Mouse (Mus musculus): ENCODE data around the gene Gnaz. TPM values are rescaled to one million over a fixed set of nuclear protein-coding genes. Genes with fewer than 3 reads are reported as not detected.
A peak's percentile ranks its signal among the peaks of the same experiment; 100 is the strongest.
"Not testable (repeated sequence)": the region's sequence is repeated elsewhere in the genome, so short reads cannot be mapped to it uniquely, and the experiment has no call there.

The Gnaz gene
- polyA plus RNA-seq, 1 experiment from 2014 or later, result 3.7 TPM

- Histone ChIP-seq H3K4me3 (ENCODE audit: low read depth, low read length) (peak within 1 kb of the TSS; percentile 35), H3K36me3 (replicated peaks; ENCODE audit: insufficient read depth, low read length) (no peaks in the 10 kb centered on the region), H3K4me1 (ENCODE audit: insufficient read depth) (peaks cover 9% of the 10 kb centered on the region), H3K9ac (replicated peaks) (peak within 1 kb of the TSS; percentile 37; the same call in 1 of the 2 replicates), H3K4me2 (ENCODE audit: low read depth, low read length) (peak within 1 kb of the TSS; percentile 49), H3K27me3 (ENCODE audit: insufficient read depth, low read length) (no peaks in the 10 kb centered on the region), H3K9me3 (ENCODE audit: low read length) (no peaks in the 10 kb centered on the region), H3K27ac (ENCODE audit: low read depth) (no peak within 1 kb of the TSS)
- DNase-seq (peak; percentile 89), ATAC-seq (peak; percentile 95)
- WGBS (ENCODE audit: insufficient replicate concordance), result under 1% methylated on average over 36 of the region's 36 CpGs
- TF ChIP-seq CTCF (IDR thresholded peaks at IDR 0.05; ENCODE audit: low read depth) (no peak), EP300 (IDR thresholded peaks at IDR 0.05; ENCODE audit: low read depth) (no peak)
Measured at GRCm38 (mm10) chr10:75036883-75037379, 70.0 kb downstream of the Gnaz start, which contains the start of gene Rab36. Gene Rab36, plus strand, starts transcription at chr10:75037058.

- not testable (repeated sequence) for H3K4me3 ChIP-seq (ENCODE audit: low read depth, low read length); H3K4me2 ChIP-seq (ENCODE audit: low read depth, low read length); H3K27ac ChIP-seq (ENCODE audit: low read depth); H3K9ac ChIP-seq (replicated peaks); H3K36me3 ChIP-seq (replicated peaks; ENCODE audit: insufficient read depth, low read length); DNase-seq; H3K9me3 ChIP-seq (ENCODE audit: low read length); H3K27me3 ChIP-seq (ENCODE audit: insufficient read depth, low read length); ATAC-seq
- 7% methylated on average over 1 of the region's 1 CpGs for WGBS (ENCODE audit: insufficient replicate concordance)
- H3K4me1 ChIP-seq (ENCODE audit: insufficient read depth), result peaks cover 14% of the 10 kb centered on the region; the same call in 1 of the 2 replicates
Measured at GRCm38 (mm10) chr10:75042060-75042459, 75.1 kb downstream of the Gnaz start.

- DNase-seq (no peak), ATAC-seq (no peak)
- Histone ChIP-seq H3K4me1 (ENCODE audit: insufficient read depth) (peaks cover 14% of the 10 kb centered on the region; the same call in 1 of the 2 replicates), H3K9ac (replicated peaks) (no peak overlapping the region), H3K4me3 (ENCODE audit: low read depth, low read length) (no peak overlapping the region), H3K9me3 (ENCODE audit: low read length) (no peaks in the 10 kb centered on the region), H3K4me2 (ENCODE audit: low read depth, low read length) (no peak overlapping the region), H3K36me3 (replicated peaks; ENCODE audit: insufficient read depth, low read length) (no peaks in the 10 kb centered on the region), H3K27ac (ENCODE audit: low read depth) (no peak overlapping the region), H3K27me3 (ENCODE audit: insufficient read depth, low read length) (no peaks in the 10 kb centered on the region)
- TF ChIP-seq CTCF (IDR thresholded peaks at IDR 0.05; ENCODE audit: low read depth), result no peak
- TF ChIP-seq EP300 (IDR thresholded peaks at IDR 0.05; ENCODE audit: low read depth), result no peak
- WGBS (ENCODE audit: insufficient replicate concordance), result 31% methylated on average over 7 of the region's 7 CpGs
Measured at GRCm38 (mm10) chr10:75044459-75044858, 77.5 kb downstream of the Gnaz start.

GRCm38 (mm10) chr10:75045831-75046230 lies 78.9 kb downstream of the Gnaz start:
- Histone ChIP-seq H3K9ac (replicated peaks) (no peak overlapping the region), H3K4me1 (ENCODE audit: insufficient read depth) (peaks cover 14% of the 10 kb centered on the region; the same call in 1 of the 2 replicates), H3K36me3 (replicated peaks; ENCODE audit: insufficient read depth, low read length) (no peaks in the 10 kb centered on the region), H3K9me3 (ENCODE audit: low read length) (no peaks in the 10 kb centered on the region), H3K27me3 (ENCODE audit: insufficient read depth, low read length) (no peaks in the 10 kb centered on the region), H3K27ac (ENCODE audit: low read depth) (peak overlapping the region; percentile 74), H3K4me3 (ENCODE audit: low read depth, low read length) (no peak overlapping the region), H3K4me2 (ENCODE audit: low read depth, low read length) (peak overlapping the region; percentile 54)
- WGBS (ENCODE audit: insufficient replicate concordance), result 55% methylated on average over 15 of the region's 15 CpGs
- TF ChIP-seq CTCF (IDR thresholded peaks at IDR 0.05; ENCODE audit: low read depth) (no peak), EP300 (IDR thresholded peaks at IDR 0.05; ENCODE audit: low read depth) (peak; percentile 54)
- ATAC-seq, result peak; percentile 80
- DNase-seq, result peak; percentile 65

DNA sequence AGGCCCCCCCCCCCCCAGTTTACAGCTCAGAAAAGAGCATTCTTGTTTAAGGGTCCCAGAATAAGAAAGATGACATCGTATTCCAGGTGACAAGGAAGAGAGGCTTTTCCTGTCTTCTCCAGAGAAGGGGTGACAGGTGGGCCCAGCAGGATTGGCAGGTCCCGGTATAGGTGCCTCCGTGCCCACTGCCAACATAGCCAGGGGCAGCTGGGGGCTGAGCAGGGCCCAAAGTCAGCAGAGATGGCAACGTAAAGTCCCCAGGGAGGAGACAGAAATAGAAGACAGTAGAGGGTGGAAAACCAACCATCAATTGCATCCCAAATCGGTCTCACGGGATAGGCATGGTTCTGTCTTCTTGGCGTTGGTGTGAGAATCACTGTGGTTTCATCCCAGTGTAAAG lies 81.7 kb downstream of the Gnaz start:
- Histone ChIP-seq H3K4me3 (ENCODE audit: low read depth, low read length) (no peak overlapping the region), H3K27me3 (ENCODE audit: insufficient read depth, low read length) (no peaks in the 10 kb centered on the region), H3K4me2 (ENCODE audit: low read depth, low read length) (no peak overlapping the region), H3K36me3 (replicated peaks; ENCODE audit: insufficient read depth, low read length) (no peaks in the 10 kb centered on the region), H3K9me3 (ENCODE audit: low read length) (no peaks in the 10 kb centered on the region), H3K4me1 (ENCODE audit: insufficient read depth) (peaks cover 29% of the 10 kb centered on the region), H3K27ac (ENCODE audit: low read depth) (no peak overlapping the region), H3K9ac (replicated peaks) (no peak overlapping the region)
- WGBS (ENCODE audit: insufficient replicate concordance), result 84% methylated on average over 7 of the region's 7 CpGs
- ATAC-seq, result no peak
- no peak for TF ChIP-seq EP300 (IDR thresholded peaks at IDR 0.05; ENCODE audit: low read depth)
- no peak for TF ChIP-seq CTCF (IDR thresholded peaks at IDR 0.05; ENCODE audit: low read depth)
- no peak for DNase-seq

GRCm38 (mm10) chr10:75051364-75052074 lies 84.5 kb downstream of the Gnaz start:
- no peak overlapping the region for H3K27ac ChIP-seq (ENCODE audit: low read depth)
- ATAC-seq (no peak), DNase-seq (no peak)
- H3K4me1 ChIP-seq (ENCODE audit: insufficient read depth), result peaks cover 40% of the 10 kb centered on the region
- H3K36me3 ChIP-seq (replicated peaks; ENCODE audit: insufficient read depth, low read length), result no peaks in the 10 kb centered on the region
- no peak overlapping the region for H3K4me3 ChIP-seq (ENCODE audit: low read depth, low read length)
- H3K9ac ChIP-seq (replicated peaks), result no peak overlapping the region
- 0 out of 2 replicates have a peak overlapping the region, but pooled peaks have one; percentile 22 for H3K4me2 ChIP-seq (ENCODE audit: low read depth, low read length)
- no peaks in the 10 kb centered on the region for H3K9me3 ChIP-seq (ENCODE audit: low read length)
- TF ChIP-seq EP300 (IDR thresholded peaks at IDR 0.05; ENCODE audit: low read depth) (no peak), CTCF (IDR thresholded peaks at IDR 0.05; ENCODE audit: low read depth) (no peak)
- no peaks in the 10 kb centered on the region for H3K27me3 ChIP-seq (ENCODE audit: insufficient read depth, low read length)
- WGBS (ENCODE audit: insufficient replicate concordance), result 81% methylated on average over 21 of the region's 21 CpGs

Measured in liver, postnatal 0 days (tissue).